Mouse (Mus musculus) lung, postnatal 36 days (tissue): Measurements from ENCODE around the gene F12.

ENCODE experiments used
- DNase-seq: peaks from one replicate; pipeline ENCODE4 v3.0.0; 2022; ENCODE audit warnings: mixed read lengths

The F12 gene

DNA sequence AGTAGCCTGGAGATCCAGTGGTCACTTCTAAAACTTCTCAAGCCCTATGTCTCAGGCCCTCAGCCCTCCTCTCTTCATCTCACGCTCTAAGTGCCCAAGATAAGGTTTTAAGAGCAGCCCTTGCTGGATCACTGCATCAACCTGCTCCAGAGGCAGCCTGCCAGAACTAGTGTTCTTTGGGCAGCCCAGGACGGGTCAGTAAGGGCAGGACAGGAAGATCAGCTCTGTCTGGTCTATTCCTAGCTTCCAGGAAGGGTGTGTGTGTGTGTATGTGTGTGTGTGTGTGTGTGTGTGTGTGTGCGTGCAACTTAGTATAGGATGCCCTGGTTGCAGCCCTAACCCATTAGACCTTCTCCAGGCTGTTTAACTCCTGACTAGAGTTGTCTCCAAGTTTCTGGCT is 56.4 kb downstream of the F12 start:
- DNase-seq = peak; percentile 40

DNA sequence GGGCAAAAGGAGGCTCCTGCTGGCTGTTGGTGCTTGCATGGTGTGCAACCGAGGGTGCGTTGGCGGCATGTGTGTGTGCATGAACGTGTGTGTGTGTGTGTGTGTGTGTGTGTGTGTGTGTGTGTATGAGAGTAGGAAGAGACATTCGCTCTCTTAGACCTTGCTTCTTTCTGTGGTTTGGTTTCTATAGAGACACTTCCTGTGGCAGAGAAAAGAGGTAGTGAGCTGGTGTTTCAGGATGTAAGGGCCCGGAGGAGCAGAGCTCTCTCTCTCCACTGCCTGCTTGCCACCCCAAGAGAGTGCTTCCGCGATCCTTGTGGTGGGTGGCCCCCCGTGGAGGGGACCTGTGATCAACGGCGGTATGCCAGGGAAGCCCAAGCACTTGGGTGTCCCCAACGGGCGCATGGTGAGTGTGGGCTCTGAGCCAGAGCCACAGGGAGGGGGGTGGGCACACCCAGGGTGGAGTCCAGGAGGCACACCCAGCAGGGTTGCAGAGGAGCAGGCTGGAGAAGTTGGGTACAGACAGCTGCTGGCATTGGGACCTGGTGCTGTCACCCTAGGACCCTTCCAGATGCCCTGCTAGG is 57.0 kb downstream of the F12 start, which contains the start of gene Rgs14:
Rgs14 (plus strand) TSS at position 202 of the 584 bp plus-strand sequence.
- peak; percentile 73 for DNase-seq

DNA sequence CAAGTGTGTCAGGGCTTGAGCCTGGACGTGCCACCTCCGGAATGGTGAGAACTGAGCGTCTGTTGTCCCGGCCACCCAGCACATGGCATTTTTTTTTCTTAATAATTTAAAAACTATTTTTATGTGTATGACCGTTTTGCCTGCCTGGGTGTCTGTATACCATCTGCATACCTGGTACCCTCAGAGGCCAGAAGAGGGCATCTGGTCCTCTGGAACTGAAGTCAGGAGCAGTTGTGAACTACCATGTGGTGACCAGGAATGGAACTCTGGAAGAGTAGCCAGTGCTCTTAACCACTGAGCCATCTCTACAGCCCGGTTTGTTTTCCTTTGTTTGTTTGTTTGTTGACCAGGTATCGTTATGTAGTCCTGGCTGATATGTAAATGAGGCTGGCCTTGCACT is 58.2 kb downstream of the F12 start:
- no peak for DNase-seq
